Mouse (Mus musculus): ENCODE measurements around the gene Eif4g1.

The Eif4g1 gene

DNA sequence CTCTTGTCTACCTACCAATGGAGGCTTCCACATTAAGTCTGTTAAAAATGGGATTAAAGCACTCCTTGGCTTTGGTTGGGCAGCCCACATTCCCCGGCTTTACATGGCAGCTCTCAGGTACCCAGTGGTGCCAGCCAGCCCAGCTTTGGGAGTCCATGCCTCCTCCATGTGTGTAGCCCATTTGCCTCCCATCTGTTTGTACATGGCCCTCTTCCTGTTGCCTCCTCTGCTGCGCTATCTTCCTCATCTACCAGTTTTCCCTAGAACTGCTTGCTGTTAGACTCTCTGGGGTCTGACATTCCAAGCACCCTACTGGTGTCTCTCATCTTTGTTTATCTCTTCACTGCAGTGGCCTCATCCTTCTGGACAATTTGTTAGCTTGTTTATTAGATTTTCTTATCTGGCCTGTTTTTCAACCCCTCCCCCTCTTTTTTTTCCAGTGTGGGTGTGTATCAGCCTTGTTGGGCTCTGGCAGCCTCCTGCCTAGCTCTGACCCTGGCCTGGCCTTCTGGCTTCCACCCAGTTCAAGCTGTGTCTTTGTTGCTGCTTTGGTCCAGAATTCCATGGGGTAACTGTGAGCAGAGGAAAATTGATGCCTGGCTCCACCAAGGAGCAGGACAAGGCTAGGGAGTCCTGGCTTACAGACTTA, 38.4 kb downstream of the Eif4g1 start:
- DNase-seq (ENCODE audit: low read depth, low spot score) = no peak

DNA sequence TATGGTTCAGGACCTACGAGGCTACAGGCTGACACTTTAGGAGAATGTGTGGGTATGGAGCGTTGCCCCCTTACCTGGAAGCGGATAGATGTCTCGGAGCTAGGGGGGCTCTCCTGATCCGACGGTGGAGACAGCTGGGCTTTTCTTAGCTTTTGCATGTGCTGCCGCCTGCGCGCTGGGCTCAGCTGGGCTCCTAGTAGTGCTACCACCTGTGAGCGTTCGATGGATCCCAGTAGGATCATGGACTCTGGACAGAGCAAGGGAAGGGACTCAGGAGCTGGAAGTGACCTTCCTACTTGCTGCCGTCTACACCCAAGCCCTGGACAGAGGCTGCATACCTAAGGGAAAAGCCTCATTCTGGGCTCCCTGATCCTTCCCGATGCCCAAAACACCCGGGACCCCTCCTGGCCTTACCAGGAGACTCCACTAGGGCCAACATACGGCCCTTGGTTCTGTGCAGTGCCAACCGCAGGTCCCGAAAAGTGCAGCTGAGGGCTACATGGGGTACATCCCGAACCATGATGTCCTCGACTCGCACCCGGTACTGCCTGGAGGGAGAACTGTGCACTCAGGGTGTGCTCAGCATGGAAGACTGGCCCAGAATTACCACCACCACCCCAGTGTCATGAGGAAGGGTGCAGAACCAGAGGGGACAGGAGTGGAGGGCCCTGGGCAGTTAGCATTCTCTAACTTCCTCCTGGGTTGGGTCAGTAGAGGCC, 40.3 kb downstream of the Eif4g1 start:
- DNase-seq (ENCODE audit: low read depth, low spot score) = no peak

DNA sequence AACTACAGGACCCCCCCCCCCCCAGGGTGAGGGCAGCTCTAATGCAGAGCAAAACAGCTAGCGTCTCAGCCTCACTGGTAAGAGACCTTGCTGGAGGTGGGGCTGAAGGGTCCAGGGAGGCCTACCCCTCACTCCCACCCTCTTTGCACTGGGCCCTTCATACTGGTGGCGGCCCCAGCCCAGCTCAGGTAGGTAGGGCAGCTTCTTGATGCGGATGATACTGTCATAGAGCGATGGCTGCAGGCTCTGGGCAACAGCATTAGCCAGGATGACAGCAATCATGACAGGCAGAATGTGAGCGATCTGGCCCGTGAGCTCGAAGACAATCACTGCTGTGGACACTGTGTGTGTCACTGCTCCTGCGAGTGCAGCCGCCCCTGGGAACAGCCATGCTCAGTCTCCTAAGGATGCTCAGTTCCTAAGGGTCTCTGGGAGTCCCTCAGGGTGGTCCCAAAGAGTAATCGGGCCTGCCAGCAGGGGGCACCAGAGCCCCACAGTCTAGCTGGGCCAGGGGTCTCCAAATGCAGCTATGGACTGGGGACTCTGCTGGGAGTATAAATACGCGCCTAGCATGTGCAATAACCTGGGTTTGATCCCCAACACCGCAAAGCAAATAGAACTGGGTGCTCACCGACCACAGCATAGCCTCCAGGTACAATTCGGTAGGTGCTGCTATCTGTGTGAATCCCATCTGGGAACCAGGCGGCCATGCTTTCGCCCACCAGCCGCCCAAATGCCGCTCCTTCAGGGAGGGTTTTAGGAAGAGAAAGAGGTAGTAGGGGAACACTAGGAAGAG, 41.0 kb downstream of the Eif4g1 start:
- DNase-seq (ENCODE audit: low read depth, low spot score) = no peak

DNA sequence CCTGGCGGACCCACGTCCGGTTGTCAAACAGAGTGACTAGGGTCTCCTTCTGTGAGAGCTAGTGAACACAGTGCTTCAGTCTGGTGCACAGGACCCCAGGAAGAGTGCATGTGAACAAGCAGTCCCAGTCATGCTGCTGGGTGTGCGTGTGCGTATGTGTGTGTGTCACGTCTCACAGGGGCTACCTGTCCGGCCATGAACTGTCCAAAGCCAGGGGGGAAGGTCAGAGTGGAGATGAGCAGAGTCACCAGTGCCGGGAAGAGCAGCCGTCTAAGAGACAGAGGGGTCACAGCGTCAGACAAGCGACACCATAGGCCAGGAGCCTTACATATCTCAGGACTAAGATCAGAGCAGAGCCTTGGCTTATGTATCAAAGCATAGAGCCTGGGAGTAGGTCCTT, 42.3 kb downstream of the Eif4g1 start:
- no peak for DNase-seq (ENCODE audit: low read depth, low spot score)

DNA sequence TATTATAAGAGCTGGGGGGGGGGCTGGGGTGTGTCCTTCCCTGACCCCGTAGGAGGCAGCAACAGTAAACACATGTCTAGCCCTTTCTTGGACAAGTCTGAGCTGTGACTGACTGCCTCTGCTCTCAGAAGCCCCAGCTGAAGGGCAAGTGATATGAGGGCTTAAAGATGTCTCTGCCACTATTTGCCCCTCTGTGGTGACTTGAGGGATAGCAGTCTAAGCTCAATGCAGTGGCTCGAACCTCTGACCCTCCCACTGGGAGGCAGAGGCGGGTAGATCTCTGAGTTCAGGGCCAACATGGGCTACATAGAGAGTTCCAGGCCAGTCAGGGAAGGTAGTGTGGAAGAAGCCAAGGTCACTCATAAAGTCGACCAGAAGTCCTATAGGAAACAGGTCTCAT, 42.7 kb downstream of the Eif4g1 start:
- no peak for DNase-seq (ENCODE audit: low read depth, low spot score)

DNA sequence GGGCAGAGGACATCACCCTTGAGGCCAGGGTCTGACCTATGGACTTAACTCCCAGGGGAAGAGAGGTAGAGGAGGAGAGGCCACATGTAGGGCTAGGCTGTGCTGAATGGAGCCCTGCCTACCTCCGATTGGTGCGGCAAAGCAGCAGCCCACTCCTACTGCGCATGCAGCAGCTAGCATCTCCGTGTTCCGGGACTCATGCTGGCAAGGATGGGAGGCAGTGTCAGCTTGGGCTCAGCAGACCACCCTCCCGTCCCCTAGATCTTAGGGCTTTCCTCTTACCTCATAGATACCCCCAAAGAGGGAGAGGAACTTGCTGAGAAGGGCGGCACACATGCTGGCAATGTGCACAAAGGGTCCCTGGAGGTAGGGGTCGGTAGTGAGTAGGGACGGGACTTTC, 44.1 kb downstream of the Eif4g1 start:
- no peak for DNase-seq (ENCODE audit: low read depth, low spot score)

DNA sequence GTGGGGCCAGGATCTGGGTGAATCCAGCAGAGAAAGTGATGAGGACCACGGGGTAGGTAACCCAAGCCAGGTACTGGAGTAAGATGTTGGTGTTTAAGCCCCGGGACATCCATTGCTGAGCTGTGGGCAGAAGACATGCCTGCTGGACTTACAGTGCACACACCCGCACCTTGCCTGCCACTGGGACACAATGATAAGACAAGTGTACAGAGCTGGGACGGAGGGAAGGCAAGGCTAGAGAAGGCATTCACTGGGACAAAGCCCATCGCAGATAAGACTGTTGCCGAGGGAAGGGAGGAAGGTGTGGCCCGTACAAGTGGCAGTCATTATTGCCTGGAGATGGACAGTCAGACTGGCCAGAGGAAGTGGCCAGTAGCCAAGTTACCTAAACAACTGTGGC, 44.8 kb downstream of the Eif4g1 start:
- no peak for DNase-seq (ENCODE audit: low read depth, low spot score)

DNA sequence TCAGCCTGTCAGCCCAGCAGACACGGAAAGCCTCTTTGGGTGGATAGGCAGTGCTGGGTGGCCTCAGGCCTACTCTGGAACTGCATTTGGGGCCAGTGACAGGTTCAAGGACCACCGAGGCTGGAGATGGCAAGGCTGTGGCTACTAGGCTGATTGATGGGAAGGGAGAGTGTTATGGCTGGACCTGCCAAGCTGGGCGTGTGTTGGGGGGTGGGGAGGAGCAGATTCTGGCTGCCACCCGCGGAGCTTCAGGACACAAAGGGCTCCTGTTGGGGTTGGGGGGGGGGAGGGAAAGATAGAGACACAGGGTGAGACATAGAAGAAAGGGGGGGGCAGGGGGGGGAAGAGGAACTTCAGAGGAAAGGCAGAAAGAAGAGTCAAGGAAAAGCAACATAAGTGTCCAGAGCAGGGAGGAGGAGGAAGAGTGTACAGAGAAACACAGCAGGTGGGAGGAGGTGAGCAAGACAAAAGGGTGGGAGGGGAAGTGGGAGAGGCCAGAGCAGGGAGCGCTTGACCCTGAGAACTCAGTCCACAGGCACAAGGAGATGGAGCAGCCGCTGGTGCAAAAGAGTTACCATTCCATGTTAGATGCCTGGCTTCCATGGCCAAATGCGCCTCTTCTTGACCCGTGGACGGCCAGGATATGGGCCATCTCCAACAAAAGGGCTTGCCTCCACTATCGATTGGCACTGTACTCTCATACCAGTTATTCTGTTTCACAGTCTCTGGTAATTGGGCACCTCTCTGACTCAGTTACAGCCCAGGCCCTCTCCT, 46.4 kb downstream of the Eif4g1 start:
- DNase-seq (ENCODE audit: low read depth, low spot score) = no peak

DNA sequence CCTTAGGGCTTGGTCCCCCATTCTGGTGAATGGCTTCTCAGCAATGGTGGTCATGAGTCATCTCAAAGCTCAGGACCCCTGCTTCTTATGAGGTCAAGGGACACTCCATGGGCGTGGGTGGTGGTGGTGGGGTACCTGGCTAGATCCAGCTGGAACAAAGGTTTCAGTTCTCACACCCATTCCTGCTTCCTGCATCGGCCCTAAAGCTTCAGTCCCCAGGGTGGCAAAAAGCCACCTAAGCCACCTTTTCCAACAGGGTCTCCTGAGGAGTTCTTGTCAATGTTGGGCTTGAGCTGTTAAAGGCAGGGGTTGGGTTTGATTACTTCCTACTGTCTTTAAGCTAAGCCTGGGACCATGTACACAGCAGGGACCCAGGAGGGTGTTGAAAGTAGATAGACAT, 47.0 kb downstream of the Eif4g1 start:
- DNase-seq (ENCODE audit: low read depth, low spot score) = no peak

DNA sequence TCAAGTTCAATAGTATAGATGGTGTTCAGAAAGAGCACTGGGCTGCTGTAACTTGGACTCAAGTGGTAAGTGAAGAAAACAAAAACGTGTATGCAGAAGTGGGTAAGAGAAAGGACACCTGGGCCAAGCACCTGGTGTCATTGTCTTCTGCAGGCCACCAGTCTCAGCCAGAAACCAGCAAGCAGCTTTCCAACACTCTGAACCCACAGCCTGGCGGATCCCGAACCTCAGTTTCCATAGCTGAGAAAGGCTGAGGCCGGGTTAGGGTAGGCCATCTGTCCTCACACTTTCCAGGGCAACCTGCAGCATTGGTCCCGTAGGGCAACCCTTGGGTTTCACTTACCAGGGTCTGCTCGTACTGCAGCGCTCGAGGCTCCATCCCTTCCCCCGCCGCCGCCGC, 47.5 kb downstream of the Eif4g1 start:
- DNase-seq (ENCODE audit: low read depth, low spot score) = no peak

DNA sequence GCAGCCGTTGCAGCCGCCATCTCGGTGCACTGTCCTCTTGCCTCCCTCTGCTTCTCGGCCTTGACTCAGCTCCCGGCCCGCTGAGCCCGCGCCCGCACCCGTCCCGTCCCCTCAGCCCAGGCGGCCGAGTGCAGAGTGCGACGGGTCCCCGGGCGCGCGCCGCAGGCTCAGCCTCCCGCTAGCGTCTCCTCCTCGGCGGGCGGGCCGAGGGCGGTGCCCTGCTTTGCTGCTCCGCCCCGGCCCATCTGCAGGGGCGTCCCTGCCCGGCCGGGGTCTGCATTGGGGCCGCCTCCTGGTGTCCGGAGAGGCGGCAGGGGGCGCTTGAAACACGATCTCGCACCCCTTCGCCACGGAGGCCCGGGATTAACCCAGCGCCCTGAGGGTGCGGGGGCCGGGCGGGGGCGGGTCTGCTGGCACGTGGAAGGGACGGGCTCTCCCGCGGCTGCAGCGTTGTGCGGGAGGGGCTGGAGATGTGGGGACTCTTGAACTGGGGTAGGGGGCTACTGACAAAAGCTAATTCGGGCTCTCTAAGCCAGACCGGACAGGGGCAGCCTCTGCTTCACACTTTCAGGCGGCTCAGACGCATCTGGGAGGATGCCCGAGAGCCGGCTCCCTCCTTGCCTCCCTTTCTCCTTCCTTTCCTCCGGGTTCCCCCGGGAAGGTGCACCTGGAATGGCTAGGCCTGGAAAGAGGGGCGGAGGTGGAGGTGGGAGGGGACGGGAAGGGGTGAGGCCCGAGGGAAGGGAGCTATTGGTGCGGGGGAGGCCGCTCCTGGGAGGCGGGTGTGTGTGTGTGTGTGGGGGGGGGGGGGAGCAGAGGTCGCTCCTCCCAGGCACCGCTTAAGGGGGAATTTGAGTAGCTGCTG, 48.1 kb downstream of the Eif4g1 start:
- DNase-seq (ENCODE audit: low read depth, low spot score) = peak; percentile 81

DNA sequence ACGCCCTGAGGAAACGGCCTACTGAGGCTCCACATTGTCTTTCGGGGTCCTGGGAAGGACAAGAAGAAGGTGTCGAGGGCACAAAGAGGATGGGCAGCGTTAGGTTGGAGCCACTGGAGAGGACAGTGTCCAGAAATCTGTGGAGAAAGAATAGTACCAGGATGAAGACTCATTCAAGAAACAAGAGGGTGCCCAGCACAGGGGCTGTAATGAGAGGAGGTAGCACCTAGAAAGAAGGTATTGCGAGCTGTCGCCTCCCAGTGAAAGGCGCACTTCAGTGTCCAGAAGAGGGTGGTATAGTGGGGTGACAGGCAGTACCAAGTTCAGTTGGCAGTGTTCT, 48.7 kb downstream of the Eif4g1 start:
- DNase-seq (ENCODE audit: low read depth, low spot score) = no peak

DNA sequence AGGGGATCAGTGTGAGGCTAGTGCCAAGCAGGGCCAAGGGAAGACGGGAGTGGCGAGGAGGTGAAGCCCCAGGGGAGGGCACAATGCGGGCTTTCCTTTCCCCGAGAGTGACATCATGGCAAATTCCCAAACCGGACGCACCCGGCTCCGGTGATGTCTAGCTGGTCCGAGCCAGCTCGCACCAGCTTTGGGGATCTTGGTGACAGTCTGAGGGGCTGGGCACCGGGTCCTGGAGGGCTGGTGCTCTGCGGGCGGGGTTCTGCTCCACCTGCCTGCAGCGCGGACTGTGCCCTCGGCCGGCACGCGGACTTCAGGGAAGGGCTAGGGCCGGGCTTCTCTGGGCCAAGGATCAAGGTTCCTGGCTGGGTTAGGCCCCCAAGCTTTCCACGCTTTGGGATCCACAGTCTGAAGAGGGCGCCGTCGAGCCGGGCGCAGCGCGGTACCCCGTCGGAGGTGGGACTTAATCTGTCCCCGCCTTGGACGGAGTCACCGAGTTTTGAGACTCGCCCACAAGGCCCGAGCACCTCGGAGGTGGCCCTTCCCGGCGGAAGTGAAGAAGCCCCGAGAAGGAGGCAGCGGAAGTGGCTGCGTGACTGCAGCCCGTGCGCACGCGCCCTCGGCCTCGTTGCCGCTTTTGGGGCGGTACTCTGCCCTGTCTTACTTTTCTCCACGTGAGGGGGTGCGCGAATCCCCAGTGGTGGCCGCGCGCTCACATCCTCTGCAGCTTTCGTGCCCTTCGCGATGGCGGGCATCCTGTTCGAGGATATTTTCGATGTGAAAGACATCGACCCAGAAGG, 49.3 kb downstream of the Eif4g1 start, which contains the start of the genes Polr2h and Clcn2:
Gene Polr2h, plus strand, starts transcription at position 485 of the 797 bp plus-strand sequence.
Gene Clcn2, minus strand, starts transcription at position 566 of the 797 bp plus-strand sequence.
- peak; percentile 99 for DNase-seq (ENCODE audit: low read depth, low spot score)

DNA sequence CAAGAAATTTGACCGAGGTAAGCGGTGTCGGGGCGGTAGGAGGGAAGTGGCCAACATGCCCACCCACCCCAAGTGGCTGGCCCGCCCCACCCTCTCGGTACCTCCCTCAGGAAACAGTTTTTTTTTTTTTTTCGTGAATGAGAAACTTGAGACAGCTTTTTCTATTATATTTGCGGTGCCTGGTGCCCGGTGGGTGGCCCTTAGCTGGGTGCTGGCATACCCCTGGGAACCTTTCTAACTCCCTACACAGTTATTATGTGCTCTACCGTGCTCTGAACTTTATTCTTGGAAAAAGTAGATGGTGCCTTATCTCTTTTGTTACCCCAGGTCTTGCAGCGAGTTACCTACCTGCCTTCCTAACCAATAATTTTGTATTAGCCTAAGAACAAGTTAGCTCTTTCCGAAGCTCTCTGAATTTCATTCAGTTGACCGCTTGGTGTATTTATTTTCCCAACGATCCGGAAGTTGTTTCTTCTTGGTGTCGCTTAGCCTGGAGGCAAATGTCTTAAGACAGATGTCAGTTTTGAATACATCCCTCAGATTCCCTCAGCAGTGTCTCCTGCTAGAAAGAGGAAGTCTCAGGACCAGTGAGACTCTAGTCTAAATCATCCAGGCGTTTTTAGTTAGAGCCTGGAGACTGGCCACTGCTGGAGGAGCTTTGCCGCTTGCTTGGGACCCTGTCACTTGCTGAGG, 50.0 kb downstream of the Eif4g1 start:
- peak; percentile 61 for DNase-seq (ENCODE audit: low read depth, low spot score)

DNA sequence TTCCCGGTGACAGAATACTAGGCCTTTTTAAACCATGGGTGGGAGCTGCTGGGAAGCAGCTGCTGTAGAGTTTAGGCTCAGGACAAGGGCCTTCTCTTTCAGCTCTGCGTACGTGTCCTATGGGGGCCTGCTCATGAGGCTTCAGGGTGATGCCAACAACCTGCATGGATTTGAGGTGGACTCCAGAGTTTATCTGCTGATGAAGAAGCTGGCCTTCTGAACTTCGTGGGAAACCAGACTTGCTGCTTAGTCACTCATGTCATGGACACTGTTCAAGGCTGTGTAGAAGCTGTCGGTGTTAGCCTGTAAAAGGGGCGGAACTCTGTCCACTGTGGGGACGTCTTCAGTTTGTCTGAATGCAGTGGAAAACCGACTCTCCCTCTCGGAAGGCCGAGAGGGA, 53.7 kb downstream of the Eif4g1 start:
- no peak for DNase-seq (ENCODE audit: low read depth, low spot score)

DNA sequence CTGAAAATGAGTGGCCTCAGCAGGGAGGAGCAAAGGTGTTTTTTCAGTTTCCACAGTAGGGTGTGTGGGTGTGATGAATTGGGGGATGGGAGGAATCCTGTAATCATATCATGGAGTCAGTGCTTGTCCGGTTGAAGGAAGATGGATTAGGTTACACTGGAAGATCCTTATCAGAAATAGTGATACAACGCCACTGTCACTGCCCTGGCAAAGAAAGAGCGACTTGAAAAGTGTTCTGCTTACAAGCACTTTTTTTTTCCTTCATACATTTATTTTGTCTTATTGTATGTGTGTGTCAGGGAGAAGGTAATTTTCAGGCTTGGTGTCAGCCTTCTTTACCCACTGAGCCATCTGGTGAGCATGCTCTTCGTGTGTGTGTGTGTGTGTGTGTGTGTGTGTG, 54.6 kb downstream of the Eif4g1 start:
- DNase-seq (ENCODE audit: low read depth, low spot score) = no peak

DNA sequence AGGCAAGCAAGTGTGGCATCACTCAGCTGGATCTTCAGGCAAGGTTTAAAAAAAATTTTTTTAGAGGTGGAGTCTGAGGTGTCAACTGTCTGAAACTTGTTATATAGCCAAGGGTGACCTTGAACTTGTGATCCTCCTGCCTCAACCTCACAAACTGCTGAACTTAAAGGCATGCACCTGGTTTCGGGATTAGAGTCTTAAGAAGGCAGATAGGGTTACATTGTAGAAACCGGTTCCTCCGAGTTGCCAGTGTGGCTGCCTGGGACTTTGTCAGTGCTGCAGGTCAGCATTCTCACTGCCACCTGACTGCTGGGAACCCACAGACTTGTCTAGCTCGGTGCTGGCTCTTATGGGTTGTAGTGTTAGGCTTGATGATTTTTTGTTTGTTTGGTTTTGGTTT, 55.1 kb downstream of the Eif4g1 start:
- no peak for DNase-seq (ENCODE audit: low read depth, low spot score)

DNA sequence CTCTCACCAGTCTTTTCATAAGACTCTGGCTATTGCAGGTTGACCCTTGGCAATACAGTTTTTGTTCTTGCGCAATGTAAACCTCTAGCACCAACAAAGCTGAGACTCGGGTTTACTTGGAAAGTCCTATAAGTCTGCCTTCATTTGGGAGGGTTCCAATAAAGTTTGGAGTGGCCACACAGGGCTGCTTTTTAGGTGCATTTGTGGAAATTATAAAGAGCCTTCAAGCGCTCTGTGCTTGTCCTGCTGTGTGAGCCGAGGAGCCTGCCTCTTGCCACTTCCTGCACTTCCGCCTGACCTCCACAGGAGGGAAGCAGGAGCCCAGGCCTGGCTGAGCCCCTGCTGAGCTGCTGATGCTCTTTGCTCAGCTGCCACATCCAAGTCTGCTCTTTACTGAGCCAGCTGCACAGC, 56.2 kb downstream of the Eif4g1 start:
- peak; percentile 84 for DNase-seq (ENCODE audit: low read depth, low spot score)

DNA sequence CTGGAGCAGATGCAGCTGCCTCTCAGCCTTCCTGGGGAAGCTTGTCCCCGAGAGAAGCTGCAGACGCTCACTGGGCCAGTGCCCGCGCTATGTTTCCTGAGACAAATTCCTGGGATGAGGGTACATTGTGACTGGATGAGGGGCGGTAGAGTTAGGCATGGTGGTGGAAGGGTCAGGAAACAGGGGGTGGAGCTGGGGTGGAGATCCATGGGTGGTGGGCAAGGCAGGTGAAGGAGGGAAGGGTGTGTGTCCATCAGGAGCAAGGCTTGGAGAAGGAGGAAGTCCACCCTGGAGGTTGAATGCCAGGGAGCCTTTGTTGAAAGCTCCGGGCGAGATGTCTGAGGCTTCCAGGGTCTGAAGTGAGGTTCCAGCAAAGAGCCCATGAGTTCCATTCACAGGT, 57.2 kb downstream of the Eif4g1 start:
- no peak for DNase-seq (ENCODE audit: low read depth, low spot score)

DNA sequence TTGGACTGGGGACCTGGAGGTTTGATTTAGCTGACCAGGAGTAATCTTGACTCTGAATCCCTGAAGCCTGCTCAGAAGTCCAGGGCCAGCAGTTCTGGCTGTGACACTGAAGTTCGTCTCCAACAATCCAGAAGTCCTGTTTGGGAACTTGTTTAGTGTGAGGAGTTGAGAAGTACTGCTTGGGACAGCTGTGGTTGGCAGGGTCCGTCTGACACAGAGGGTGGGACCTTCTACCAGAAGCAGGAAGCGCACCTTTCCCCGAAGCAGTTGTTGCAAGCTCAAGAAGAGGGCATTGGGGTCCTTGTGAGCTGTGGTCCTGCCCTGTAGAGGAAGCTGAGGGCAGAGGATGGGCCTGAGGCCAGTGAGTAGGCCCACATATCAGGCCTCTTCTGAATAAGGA, 57.6 kb downstream of the Eif4g1 start:
- peak; percentile 30 for DNase-seq (ENCODE audit: low read depth, low spot score)

Measured in 3T3-L1 (cell line).